Mouse (Mus musculus): ENCODE results near the gene Lrrc28.
A peak's percentile ranks its signal among the peaks of the same experiment; 100 is the strongest.
"Not testable (repeated sequence)": the region's sequence is repeated elsewhere in the genome, so short reads cannot be mapped to it uniquely, and the experiment has no call there.

Lrrc28 gene

GRCm38 (mm10) chr7:67528821-67529221 is 116.2 kb downstream of the Lrrc28 start:
- DNase-seq (ENCODE audit: low spot score): no peak

DNA sequence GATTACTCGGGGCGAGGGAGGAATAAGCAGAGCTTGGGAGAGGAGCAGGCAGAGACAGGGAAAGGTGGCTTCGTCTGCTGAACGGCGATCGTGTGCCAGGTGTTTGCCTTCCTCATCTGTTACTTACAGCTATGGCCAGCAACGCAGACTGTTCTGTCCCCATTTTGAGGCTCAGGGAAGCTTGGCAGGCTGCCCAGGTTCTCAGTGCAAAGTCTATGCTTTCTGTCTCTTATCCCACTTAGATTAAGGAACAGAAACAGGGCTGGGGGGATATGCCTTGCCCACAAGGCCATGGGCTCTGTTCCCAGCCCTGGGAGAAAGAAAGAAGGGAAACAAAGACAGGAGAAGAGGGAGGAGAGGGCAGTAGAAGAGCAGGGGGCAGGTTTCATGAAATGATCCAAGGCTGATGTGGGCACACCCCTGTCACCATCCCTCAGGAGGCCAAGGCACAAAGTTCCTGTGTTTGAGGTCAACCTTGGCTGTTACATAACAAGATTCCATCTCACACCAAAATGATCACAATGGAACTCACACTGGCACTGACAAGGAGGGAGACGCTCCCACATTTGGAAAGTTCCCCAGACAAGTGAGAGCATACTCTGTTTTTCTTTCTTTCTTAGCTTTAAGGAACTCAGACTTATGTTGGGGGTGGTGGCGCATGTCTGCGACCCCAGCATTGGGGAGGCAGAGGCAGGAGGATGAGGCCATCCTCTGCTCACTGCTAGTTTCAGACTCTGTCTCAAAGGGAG is 116.8 kb downstream of the Lrrc28 start:
- DNase-seq (ENCODE audit: low spot score): peak; percentile 85

DNA sequence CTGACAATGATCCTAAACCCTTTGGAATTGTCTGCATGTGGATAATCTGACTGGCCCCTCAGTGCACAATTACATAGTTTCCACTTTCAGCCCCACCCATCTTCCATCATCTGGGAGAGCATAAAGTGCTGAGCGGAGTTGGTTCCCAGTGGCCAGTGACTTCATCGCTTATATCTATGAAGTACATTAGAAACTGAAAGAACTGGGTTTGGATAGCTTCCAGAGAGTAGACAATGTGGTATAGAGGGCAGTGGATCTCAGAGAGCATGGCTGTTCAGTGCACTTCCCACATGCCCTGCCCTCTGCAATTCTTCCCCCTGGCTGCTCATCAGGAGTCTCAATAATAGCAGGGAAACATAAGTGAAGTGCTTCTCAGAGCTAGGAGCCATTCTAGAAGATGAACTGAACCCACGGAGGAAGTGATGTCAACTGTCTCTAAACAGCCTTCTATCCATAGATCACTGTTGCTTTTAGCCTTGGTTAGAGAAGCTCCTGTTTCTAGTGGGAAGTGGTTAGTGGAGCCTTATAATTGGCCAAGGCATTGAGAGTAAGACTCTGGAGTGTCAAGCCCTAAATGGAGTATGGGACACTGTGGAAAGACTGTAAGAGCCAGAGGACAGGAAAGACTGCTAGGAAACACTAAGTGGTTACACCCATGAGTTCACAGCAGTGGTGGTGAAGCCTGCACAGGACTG is 119.0 kb downstream of the Lrrc28 start:
- DNase-seq (ENCODE audit: low spot score): no peak

DNA sequence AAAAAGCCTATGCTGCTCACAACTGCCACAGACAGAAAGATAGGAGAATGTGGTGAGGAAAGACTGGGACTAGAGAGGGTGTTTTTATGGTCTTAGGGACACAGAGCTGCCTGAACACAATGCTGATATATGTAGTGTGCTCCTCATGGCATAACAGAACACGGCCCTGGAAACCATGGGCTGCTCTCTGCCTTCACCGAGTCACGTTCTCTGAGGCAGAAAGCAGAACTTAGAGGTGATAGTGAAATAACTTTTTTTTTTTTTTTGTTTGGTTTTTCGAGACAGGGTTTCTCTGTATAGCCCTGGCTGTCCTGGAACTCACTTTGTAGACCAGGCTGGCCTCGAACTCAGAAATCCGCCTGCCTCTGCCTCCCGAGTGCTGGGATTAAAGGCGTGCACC is 121.0 kb downstream of the Lrrc28 start:
- not testable (repeated sequence) for DNase-seq (ENCODE audit: low spot score)

GRCm38 (mm10) chr7:67523400-67523799 is 121.7 kb downstream of the Lrrc28 start:
- no peak for DNase-seq (ENCODE audit: low spot score)

- not testable (repeated sequence) for DNase-seq (ENCODE audit: low spot score)
Observed at GRCm38 (mm10) chr7:67521731-67522130, 123.3 kb downstream of the Lrrc28 start.

GRCm38 (mm10) chr7:67520959-67521358 is 124.1 kb downstream of the Lrrc28 start:
- DNase-seq (ENCODE audit: low spot score): no peak

DNA sequence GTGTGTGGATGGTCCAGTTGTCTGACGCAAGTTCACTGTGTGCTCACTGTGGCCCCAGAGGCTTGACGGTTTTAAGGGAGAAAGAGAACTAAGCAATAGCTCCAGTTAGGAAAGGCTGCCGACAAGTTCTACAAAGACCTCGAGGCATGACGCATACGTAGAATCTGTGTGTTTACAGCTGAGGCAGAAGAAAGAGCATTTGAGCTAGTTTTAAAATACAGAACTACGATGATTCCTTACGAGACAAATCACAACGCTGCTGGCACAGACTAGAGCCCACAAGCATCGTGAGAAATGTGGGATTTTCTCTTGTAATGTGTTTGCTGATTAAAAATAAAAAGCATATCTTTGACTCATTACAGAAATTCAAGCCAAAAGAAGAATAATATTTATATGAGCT is 125.1 kb downstream of the Lrrc28 start:
- DNase-seq (ENCODE audit: low spot score): no peak

GRCm38 (mm10) chr7:67515621-67516020 is 129.4 kb downstream of the Lrrc28 start:
- DNase-seq (ENCODE audit: low spot score): no peak

GRCm38 (mm10) chr7:67514893-67515292 is 130.2 kb downstream of the Lrrc28 start:
- peak; percentile 48 for DNase-seq (ENCODE audit: low spot score)

DNA sequence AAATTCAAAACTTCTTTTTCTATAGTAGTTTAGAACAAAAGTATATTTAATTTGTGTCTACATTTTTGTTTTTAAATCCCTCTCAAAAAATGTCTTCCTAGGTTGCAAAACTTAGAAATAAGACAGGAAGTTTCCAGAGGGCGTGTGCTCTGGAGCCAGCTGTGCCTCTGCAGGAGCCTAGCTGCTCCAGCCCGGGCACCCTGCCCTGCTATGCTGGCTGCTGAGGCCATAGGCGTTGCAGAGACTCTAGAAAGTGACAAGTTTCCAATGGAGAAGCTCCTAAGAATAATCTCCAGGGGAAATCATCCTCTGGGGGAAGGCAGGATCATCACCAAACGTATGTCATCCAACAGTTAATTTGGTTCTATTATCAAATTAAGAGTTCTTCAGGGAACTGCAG is 130.7 kb downstream of the Lrrc28 start:
- DNase-seq (ENCODE audit: low spot score): no peak

GRCm38 (mm10) chr7:67513656-67514055 is 131.4 kb downstream of the Lrrc28 start:
- DNase-seq (ENCODE audit: low spot score): no peak

- DNase-seq (ENCODE audit: low spot score): no peak
Observed at GRCm38 (mm10) chr7:67511606-67512005, 133.5 kb downstream of the Lrrc28 start.

- DNase-seq (ENCODE audit: low spot score): no peak
Observed at GRCm38 (mm10) chr7:67503281-67504010, 141.6 kb downstream of the Lrrc28 start.

- DNase-seq (ENCODE audit: low spot score): no peak
Observed at GRCm38 (mm10) chr7:67502631-67503030, 142.4 kb downstream of the Lrrc28 start.

DNA sequence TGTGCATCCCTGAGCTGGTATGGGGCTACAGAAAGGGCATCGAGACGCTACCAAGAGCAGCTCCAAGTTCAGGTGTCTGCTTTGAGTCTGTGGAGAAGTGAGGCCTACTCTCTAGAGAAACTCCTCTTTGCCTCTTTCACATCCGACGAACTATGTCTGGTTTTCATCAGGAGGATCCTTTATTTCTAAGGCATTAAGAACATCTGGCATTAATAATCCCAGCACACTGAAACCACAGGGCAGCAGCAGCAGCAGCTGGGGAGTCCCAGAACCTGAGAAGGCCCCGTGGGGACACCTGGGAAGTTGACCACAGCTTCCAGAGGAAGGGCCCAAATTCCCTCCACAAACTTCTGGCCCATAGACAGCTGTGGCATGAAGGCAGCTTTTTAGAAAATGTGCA is 144.2 kb downstream of the Lrrc28 start:
- no peak for DNase-seq (ENCODE audit: low spot score)

GRCm38 (mm10) chr7:67500076-67500828 is 144.8 kb downstream of the Lrrc28 start:
- DNase-seq (ENCODE audit: low spot score): no peak

- DNase-seq (ENCODE audit: low spot score): no peak
Observed at GRCm38 (mm10) chr7:67499516-67499915, 145.6 kb downstream of the Lrrc28 start.

DNA sequence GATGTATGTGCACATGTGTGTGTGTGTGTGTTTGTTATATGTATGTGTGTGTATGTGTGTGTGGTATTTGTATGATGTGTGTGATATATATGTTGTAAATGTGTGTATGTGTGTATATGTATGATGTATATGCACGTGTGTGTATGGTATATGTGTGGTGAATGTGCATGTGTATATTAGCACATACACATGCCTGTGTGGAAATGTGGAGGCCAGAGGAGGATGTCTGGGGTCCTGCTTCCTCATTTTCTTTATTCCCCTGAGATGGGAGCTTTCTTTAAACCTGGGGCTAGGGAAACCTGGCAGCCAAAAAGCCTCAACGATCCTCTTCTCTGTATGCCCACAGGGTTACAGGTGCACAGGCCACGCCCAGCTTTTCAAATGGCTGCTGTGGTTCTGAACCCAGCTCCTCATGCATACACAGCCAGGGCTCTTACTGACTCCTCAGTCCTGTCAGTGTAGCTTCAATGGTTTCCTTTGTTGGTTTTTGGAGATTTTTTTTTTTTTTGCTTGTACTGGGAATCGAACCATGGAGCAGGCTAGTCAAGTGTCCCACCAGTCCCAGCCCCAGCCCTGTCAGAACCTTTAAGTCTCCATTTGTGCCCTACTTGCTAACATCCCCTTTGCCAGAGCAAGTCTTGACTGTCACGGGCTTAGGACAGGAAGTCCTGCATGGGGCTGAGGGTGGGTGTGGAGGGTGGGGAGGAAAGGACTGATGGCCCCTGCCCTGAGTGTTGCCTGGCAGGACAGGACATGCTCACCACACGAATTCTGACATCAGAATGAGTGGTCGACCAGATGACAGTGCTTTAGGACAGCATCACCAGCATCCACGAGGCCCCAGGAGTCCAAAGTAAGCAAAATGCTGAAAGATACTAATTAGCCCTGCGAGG is 151.0 kb downstream of the Lrrc28 start:
- no peak for DNase-seq (ENCODE audit: low spot score)

DNA sequence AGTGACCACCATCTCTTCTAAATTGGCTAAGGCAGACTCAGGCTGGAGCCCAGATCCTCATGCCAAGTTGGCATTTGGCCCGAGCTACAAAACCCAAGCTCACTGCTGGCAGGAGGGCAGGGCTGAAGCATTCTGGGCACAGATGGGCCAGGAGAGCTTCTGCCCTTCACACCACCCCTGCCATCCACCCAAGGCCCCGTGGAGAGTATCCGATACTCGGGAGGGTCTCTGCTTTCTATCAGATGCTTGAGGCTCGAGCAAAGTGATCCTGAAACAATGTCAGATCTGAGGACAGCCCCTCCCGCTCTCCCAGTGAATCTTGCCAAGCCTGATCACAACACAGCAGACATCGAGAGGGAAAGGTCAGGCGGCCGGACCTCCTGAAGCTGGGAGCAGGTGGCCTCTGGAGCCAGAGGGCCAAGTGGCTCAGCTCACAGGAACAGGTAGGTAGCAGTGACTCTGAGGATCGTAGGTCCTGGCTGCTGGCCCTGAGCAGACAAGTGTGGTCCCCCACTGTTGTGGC is 157.1 kb downstream of the Lrrc28 start:
- peak; percentile 64 for DNase-seq (ENCODE audit: low spot score)
